Mouse (Mus musculus): ENCODE data around the gene Card10. TPM values are rescaled to one million over a fixed set of nuclear protein-coding genes. Genes with fewer than 3 reads are reported as not detected.
"Not testable (repeated sequence)": the region's sequence is repeated elsewhere in the genome, so short reads cannot be mapped to it uniquely, and the experiment has no call there.

The Card10 gene
- 12.6 and 13.0 TPM in 2 replicates for polyA plus RNA-seq (2012; rRNA removed)

DNA sequence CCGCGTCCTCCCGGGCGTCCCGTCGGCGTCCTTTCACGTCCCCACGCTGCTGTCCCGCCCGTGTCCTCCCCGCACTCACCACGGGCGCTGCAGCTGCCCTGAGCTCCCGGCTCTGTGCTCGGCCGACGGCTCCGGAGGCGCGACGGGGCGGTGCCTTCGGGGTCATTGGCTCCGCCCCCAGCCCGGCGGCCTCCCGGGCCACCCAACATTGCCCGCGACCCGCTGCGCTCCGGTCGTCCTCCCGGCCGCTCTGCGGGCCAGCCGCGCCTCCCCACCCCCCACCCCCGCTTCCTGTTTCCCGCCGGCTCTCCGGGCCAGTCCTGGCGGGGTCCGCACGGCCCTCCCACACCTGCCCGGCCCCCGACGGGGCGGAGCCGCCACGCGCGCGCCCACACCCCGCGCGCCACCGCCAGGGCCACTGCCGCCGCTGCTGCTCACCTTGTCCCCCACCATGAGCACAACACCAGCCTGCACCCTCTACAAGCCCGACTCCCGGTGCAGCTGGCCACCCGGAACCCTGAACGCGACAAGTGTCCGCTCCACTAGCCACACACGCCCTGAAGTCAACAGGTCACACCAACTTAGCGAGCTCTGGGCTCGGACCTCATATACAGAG lies at the start of gene Card10:
TSS of gene Card10 (minus strand) at position 267 of the 616 bp plus-strand sequence.
- TF ChIP-seq POLR2A (IDR thresholded peaks at IDR 0.05; ENCODE audit: control insufficient read depth, extremely low read depth, insufficient read depth, low read length, poor library complexity) (no peak), CTCF (IDR thresholded peaks at IDR 0.05; ENCODE audit: borderline replicate concordance, control insufficient read depth, extremely low read depth, insufficient read depth, low read length, poor library complexity) (no peak)
- H3K4me1 ChIP-seq (replicated peaks; ENCODE audit: control insufficient read depth, insufficient read depth, low read length), result peaks cover 26% of the 10 kb centered on the region
- 5% methylated on average over 66 of the region's 70 CpGs for WGBS
- no peak within 1 kb of the TSS for H3K27ac ChIP-seq (ENCODE audit: control insufficient read depth, insufficient read depth, low read length)
- peak within 1 kb of the TSS; percentile 59 for H3K4me3 ChIP-seq (ENCODE audit: control insufficient read depth, insufficient read depth, low read length)
- DNase-seq, result peak; percentile 36
- H3K27me3 ChIP-seq (ENCODE audit: control insufficient read depth, insufficient read depth, low read length), result peaks cover 2% of the 10 kb centered on the region; the same call in 1 of the 2 replicates
- H3K36me3 ChIP-seq (ENCODE audit: control insufficient read depth, insufficient read depth, low read length), result no peaks in the 10 kb centered on the region

DNA sequence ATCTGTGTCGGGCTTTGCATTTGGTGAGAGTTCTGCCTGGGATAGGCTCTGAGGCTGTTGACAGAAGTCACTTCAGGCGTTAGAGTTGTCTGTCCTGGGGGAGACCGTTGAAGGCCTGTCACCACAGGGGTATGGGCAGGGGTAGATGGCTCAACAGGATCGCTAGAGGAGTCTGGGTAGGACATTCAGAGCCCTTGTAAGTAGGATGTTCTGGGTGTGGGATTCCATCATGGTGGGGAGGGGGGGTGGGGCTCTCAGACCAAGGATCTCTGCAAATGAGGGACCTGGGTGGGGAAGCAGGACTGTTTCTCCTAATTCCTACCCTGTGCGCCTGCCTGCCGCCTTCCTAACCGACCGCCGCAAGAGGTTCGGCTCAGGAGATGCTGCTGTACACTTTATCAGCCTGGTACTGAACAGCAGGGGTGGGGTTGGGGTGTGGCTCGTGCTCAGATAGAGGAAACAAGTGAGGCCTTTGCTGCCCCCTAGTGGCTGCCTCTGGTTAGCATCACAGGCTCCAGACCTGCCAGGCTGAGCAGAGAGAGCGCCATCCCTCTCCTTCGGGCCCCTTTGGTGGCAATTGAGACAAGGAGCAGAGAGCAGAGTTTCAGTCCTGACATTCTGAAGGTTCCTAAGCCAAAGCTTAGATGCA lies 48.8 kb upstream of the Card10 start:
- H3K27ac ChIP-seq (ENCODE audit: control insufficient read depth, insufficient read depth, low read length), result no peak overlapping the region
- 15% methylated on average over 13 of the region's 13 CpGs for WGBS
- H3K36me3 ChIP-seq (ENCODE audit: control insufficient read depth, insufficient read depth, low read length), result no peaks in the 10 kb centered on the region
- no peak for TF ChIP-seq POLR2A (IDR thresholded peaks at IDR 0.05; ENCODE audit: control insufficient read depth, extremely low read depth, insufficient read depth, low read length, poor library complexity)
- peak; percentile 92 for TF ChIP-seq CTCF (IDR thresholded peaks at IDR 0.05; ENCODE audit: borderline replicate concordance, control insufficient read depth, extremely low read depth, insufficient read depth, low read length, poor library complexity)
- peak; percentile 89 for DNase-seq
- H3K27me3 ChIP-seq (ENCODE audit: control insufficient read depth, insufficient read depth, low read length), result no peaks in the 10 kb centered on the region
- no peaks in the 10 kb centered on the region for H3K4me1 ChIP-seq (replicated peaks; ENCODE audit: control insufficient read depth, insufficient read depth, low read length)
- H3K4me3 ChIP-seq (ENCODE audit: control insufficient read depth, insufficient read depth, low read length), result no peak overlapping the region

DNA sequence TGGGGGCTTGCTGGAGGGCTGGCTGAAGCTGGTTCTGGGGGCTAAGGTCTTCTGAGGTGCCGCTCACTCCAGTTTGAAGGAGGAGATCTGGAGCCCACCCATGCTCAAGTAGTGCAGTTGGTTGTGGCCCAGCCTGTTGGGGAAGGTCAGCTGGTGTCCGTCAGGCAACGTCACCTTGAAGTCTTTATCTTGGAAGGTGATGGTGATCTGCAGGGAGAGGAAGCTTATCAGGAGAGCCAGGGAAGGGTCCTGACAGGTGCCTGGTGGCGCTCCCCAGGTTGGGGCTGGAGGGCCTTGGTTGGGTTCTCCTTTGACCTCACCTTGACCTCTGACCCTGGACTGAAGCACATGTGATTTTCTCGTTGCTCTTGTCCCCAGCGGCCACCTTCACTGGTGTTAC lies 48.1 kb upstream of the Card10 start:
- H3K27me3 ChIP-seq (ENCODE audit: control insufficient read depth, insufficient read depth, low read length), result no peaks in the 10 kb centered on the region
- H3K4me3 ChIP-seq (ENCODE audit: control insufficient read depth, insufficient read depth, low read length), result no peak overlapping the region
- no peak overlapping the region for H3K27ac ChIP-seq (ENCODE audit: control insufficient read depth, insufficient read depth, low read length)
- H3K4me1 ChIP-seq (replicated peaks; ENCODE audit: control insufficient read depth, insufficient read depth, low read length), result no peaks in the 10 kb centered on the region
- TF ChIP-seq CTCF (IDR thresholded peaks at IDR 0.05; ENCODE audit: borderline replicate concordance, control insufficient read depth, extremely low read depth, insufficient read depth, low read length, poor library complexity), result no peak
- TF ChIP-seq POLR2A (IDR thresholded peaks at IDR 0.05; ENCODE audit: control insufficient read depth, extremely low read depth, insufficient read depth, low read length, poor library complexity), result no peak
- DNase-seq, result no peak
- no peaks in the 10 kb centered on the region for H3K36me3 ChIP-seq (ENCODE audit: control insufficient read depth, insufficient read depth, low read length)
- 86% methylated on average over 6 of the region's 6 CpGs for WGBS

DNA sequence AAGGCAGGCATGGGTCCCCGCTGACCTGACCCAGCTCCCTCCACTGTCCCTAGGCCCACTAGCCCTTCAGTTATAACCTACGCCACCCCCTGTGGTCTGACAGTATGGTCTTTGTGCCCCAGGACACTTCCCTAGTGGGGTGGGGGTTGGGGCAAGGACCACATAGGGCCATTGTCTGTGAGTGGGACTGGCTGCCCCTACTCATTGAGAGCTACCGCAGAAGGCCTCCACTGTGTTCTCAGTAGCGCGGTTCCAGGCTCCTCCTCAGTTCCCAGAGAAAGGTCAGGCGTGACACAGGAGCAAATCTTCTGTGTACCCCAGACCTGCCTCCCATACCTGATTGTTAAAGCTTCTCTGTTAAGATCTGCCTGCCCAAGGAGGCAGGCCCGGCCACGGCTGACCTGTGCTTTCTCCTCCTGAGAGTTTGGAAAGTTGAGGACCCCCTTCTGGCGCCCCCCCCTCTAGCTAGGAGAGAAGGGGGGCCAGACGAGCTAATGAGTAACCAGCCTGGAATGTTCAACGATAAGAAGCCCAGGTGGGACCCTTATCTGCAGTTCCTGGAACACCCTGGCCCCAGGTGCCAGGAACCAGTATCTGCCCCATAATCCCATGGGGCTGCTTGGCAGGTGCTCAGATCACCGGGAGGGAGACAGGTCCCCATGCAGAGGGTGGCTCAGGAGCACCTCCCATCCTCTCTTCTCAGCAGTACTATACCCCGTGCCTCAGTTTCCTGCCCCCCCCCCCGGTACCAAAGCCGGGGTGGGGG lies 47.4 kb upstream of the Card10 start:
- H3K27ac ChIP-seq (ENCODE audit: control insufficient read depth, insufficient read depth, low read length), result no peak overlapping the region
- WGBS, result 71% methylated on average over 15 of the region's 15 CpGs
- H3K27me3 ChIP-seq (ENCODE audit: control insufficient read depth, insufficient read depth, low read length), result no peaks in the 10 kb centered on the region
- no peak for TF ChIP-seq POLR2A (IDR thresholded peaks at IDR 0.05; ENCODE audit: control insufficient read depth, extremely low read depth, insufficient read depth, low read length, poor library complexity)
- no peak for TF ChIP-seq CTCF (IDR thresholded peaks at IDR 0.05; ENCODE audit: borderline replicate concordance, control insufficient read depth, extremely low read depth, insufficient read depth, low read length, poor library complexity)
- DNase-seq, result no peak
- no peaks in the 10 kb centered on the region for H3K36me3 ChIP-seq (ENCODE audit: control insufficient read depth, insufficient read depth, low read length)
- no peaks in the 10 kb centered on the region; the same call in 1 of the 2 replicates for H3K4me1 ChIP-seq (replicated peaks; ENCODE audit: control insufficient read depth, insufficient read depth, low read length)
- H3K4me3 ChIP-seq (ENCODE audit: control insufficient read depth, insufficient read depth, low read length), result no peak overlapping the region

DNA sequence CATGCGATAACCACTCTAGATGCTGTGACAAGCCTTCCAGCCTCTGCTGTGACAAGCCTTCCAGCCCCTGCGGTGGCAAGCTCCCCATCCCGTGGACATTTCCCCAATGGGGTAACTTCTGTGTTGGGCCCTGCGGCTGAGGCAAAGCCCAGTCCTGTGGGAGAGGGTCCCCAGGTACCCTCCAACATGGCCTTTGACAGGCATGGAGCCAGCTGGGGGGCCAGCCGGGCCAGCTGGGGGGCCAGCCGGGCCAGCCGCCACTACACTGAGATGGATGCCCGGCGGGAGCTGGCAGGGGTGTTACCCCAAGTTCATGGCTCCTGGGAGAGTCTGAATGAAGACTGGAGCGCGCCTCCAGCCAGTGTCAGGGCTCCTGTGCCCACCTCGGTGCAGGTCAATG lies 46.6 kb upstream of the Card10 start:
- Histone ChIP-seq H3K4me3 (ENCODE audit: control insufficient read depth, insufficient read depth, low read length) (no peak overlapping the region), H3K36me3 (ENCODE audit: control insufficient read depth, insufficient read depth, low read length) (no peaks in the 10 kb centered on the region), H3K27me3 (ENCODE audit: control insufficient read depth, insufficient read depth, low read length) (no peaks in the 10 kb centered on the region), H3K27ac (ENCODE audit: control insufficient read depth, insufficient read depth, low read length) (no peak overlapping the region), H3K4me1 (replicated peaks; ENCODE audit: control insufficient read depth, insufficient read depth, low read length) (peaks cover 3% of the 10 kb centered on the region; the same call in 1 of the 2 replicates)
- no peak for DNase-seq
- WGBS, result 92% methylated on average over 12 of the region's 12 CpGs
- TF ChIP-seq POLR2A (IDR thresholded peaks at IDR 0.05; ENCODE audit: control insufficient read depth, extremely low read depth, insufficient read depth, low read length, poor library complexity) (no peak), CTCF (IDR thresholded peaks at IDR 0.05; ENCODE audit: borderline replicate concordance, control insufficient read depth, extremely low read depth, insufficient read depth, low read length, poor library complexity) (no peak)

DNA sequence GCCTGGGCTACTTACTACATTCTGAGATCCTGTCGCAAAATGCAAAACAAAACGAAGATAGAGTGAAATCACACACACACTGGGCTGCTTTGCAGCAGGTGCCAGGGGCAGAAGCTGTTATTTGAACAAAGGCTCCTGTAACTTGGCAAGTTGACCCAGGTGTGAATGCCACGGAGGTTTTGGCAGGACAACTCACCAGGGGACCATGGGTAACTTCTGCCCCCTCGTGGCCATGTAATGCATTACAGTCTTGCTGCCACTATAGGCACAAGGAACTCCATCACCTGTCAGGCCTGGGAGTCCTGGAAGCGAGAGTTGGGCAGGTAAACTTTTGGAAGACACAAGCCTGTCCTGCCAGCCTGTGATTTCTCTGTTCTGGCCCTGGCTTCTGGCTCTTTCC lies 45.6 kb upstream of the Card10 start:
- peaks cover 10% of the 10 kb centered on the region for H3K4me1 ChIP-seq (replicated peaks; ENCODE audit: control insufficient read depth, insufficient read depth, low read length)
- H3K36me3 ChIP-seq (ENCODE audit: control insufficient read depth, insufficient read depth, low read length), result no peaks in the 10 kb centered on the region
- peak; percentile 78; the same call in 1 of the 2 replicates for TF ChIP-seq CTCF (IDR thresholded peaks at IDR 0.05; ENCODE audit: borderline replicate concordance, control insufficient read depth, extremely low read depth, insufficient read depth, low read length, poor library complexity)
- no peak for TF ChIP-seq POLR2A (IDR thresholded peaks at IDR 0.05; ENCODE audit: control insufficient read depth, extremely low read depth, insufficient read depth, low read length, poor library complexity)
- H3K4me3 ChIP-seq (ENCODE audit: control insufficient read depth, insufficient read depth, low read length), result no peak overlapping the region
- WGBS, result 26% methylated on average over 5 of the region's 5 CpGs
- peak; percentile 86 for DNase-seq
- 0 out of 2 replicates have a peak, but pooled peaks cover under 1% of the 10 kb centered on the region for H3K27me3 ChIP-seq (ENCODE audit: control insufficient read depth, insufficient read depth, low read length)
- H3K27ac ChIP-seq (ENCODE audit: control insufficient read depth, insufficient read depth, low read length), result no peak overlapping the region

DNA sequence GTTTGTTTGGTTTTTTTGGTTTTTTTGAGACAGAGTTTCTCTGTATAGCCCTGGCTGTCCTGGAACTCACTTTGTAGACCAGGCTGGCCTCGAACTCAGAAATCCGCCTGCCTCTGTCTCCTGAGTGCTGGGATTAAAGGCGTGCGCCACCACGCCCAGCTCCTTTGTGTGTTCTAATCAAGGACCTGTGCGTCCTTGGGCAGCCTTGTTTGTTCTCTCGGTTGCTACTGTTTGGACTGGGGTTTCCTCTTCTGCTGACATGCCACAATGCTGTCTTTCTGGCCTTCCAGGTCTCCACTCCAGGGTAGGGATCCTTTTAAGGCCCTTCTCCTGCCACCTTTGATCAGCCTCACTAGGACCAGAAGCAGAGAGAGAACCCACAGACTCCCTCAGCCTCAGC lies 44.0 kb upstream of the Card10 start:
- H3K36me3 ChIP-seq (ENCODE audit: control insufficient read depth, insufficient read depth, low read length); DNase-seq; H3K4me3 ChIP-seq (ENCODE audit: control insufficient read depth, insufficient read depth, low read length); H3K27ac ChIP-seq (ENCODE audit: control insufficient read depth, insufficient read depth, low read length): not testable (repeated sequence)
- peaks cover 13% of the 10 kb centered on the region for H3K27me3 ChIP-seq (ENCODE audit: control insufficient read depth, insufficient read depth, low read length)
- H3K4me1 ChIP-seq (replicated peaks; ENCODE audit: control insufficient read depth, insufficient read depth, low read length), result peaks cover 24% of the 10 kb centered on the region
- 94% methylated on average over 7 of the region's 7 CpGs for WGBS
